Mouse (Mus musculus) liver, adult 2 months (tissue): ENCODE measurements at regions not wholly inside any gene's neighbourhood (a gene's known extent, or its start where the extent isn't known, plus 50 kb on each side); places are given as distances from the start of the nearest gene placed in this dataset.

ENCODE experiments used
- CTCF ChIP-seq: fragments of 200-500 bp; IDR thresholded peaks from 2 replicates; pipeline ENCODE4 v1.5.1; 2011; ENCODE audit warnings: low read depth, low read length, control low read depth
- POLR2A ChIP-seq: fragments of 200-500 bp; IDR thresholded peaks from 2 replicates; pipeline ENCODE4 v1.6.1; 2011; ENCODE audit warnings: low read length, control low read depth; ENCODE audit not compliant: insufficient read depth; ENCODE audit errors: extremely low read depth

GRCm38 (mm10) chr5:75824660-75825059 is 153.6 kb downstream of the Kdr start:
- TF ChIP-seq CTCF = no peak
- TF ChIP-seq POLR2A = no peak
